Mouse (Mus musculus): ENCODE measurements around the gene Hist1h2ae.

- TF ChIP-seq CTCF (IDR thresholded peaks at IDR 0.05; ENCODE audit: low read depth, low read length) = no peak
- TF ChIP-seq POLR2A (IDR thresholded peaks at IDR 0.05; ENCODE audit: extremely low read depth, insufficient read depth, low read length) = no peak
Measured at GRCm38 (mm10) chr13:23595622-23596372, 24.8 kb upstream of the Hist1h2ae start.

Data from liver, adult 2 months (tissue).